Mouse (Mus musculus) testis, adult 2 months (tissue): ENCODE measurements around the gene Suclg2.

Experiments
- CTCF ChIP-seq: fragments of 200-500 bp; IDR thresholded peaks from 2 replicates; pipeline ENCODE4 v1.5.1; 2012; ENCODE audit warnings: low read depth, mild to moderate bottlenecking, inconsistent platforms, low read length, moderate library complexity; ENCODE audit not compliant: control insufficient read depth, insufficient read depth, insufficient replicate concordance
- POLR2A ChIP-seq: fragments of 200-500 bp; IDR thresholded peaks from 2 replicates; pipeline ENCODE4 v1.6.1; 2012; ENCODE audit warnings: low read depth, mild to moderate bottlenecking, inconsistent platforms, low read length, moderate library complexity; ENCODE audit not compliant: control insufficient read depth

GRCm38 (mm10) chr6:95590463-95590862 lies 128.1 kb downstream of the Suclg2 start:
- TF ChIP-seq CTCF (no peak), POLR2A (no peak)
